Mouse (Mus musculus): ENCODE results near the gene Kl.

Gene Kl

DNA sequence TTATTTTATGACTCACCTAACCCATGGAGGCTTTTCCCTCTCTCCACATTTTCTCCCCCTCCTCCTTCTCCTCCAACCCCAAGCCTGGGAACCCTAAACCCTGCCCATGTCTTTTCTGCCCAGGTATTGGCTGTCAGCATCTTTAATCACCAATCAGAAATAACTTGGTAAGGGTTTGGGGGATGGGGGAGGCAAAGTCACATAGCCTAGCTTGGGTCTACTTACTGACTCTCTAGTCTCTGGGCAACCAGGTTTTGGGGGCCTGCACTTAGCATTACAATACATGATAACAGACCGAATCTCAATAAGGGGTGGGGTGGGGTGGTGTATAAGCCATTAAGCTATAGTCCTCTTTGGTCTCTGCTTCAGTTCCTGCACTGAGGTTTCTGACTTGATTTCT, 10.3 kb downstream of the Kl start:
- in situ Hi-C loops (cut with MseI, MboI), result no loop called here

DNA sequence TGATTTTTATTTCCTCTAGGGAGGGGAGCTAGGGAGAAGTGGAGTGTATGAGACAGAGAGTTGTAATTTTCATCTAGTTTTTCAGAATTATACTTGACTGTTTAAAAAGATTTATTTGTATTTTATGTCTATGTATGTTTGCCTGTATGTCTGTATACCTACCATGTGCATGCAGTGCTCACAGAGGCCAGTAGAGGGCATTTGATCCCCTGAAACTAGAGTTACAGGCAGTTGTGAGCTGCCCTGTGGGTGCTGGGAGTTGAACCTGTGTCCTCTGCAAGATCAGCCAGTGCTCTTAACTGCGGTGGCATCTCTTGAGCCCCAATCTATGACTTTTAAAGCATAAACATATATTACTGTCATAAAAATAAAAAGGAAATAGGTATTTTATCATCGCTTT, 15.5 kb downstream of the Kl start:
- in situ Hi-C loops (cut with MseI, MboI), result no loop called here

GRCm38 (mm10) chr5:150970551-150970950, 18.1 kb downstream of the Kl start:
- in situ Hi-C loops (cut with MseI, MboI), result no loop called here

GRCm38 (mm10) chr5:150971126-150971525, 18.7 kb downstream of the Kl start:
- in situ Hi-C loops (cut with MseI, MboI), result no loop called here

GRCm38 (mm10) chr5:150974226-150974625, 21.8 kb downstream of the Kl start:
- in situ Hi-C loops (cut with MseI, MboI), result no loop called here

DNA sequence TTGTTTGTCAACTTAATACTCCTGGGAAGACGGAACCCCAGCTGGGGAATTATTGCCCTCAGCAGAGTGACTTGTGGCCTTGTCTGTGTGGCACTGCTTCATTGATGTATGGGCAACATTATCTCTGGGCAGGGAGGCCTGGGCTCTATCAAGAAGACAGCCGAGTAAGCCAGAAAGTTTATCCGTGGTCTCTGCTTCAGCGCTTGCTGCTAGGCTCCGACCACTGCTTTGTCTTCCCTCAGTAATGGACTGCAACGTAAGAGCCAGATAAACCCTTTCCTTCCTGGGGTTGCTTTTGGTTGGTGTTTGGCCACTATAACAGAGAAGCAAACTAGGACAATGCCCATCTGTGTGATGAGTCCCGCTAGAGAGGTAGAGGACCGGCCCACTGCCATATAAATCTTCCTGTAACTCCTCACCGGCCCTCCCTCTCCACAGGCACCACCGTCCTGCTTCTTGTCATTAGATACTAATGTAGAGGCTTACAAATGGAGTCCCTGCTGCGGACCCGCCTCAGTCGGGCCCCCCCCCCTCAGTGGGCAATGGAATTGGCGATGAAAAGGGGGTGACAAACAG, 25.1 kb downstream of the Kl start:
- in situ Hi-C loops (cut with MseI, MboI), result no loop called here

DNA sequence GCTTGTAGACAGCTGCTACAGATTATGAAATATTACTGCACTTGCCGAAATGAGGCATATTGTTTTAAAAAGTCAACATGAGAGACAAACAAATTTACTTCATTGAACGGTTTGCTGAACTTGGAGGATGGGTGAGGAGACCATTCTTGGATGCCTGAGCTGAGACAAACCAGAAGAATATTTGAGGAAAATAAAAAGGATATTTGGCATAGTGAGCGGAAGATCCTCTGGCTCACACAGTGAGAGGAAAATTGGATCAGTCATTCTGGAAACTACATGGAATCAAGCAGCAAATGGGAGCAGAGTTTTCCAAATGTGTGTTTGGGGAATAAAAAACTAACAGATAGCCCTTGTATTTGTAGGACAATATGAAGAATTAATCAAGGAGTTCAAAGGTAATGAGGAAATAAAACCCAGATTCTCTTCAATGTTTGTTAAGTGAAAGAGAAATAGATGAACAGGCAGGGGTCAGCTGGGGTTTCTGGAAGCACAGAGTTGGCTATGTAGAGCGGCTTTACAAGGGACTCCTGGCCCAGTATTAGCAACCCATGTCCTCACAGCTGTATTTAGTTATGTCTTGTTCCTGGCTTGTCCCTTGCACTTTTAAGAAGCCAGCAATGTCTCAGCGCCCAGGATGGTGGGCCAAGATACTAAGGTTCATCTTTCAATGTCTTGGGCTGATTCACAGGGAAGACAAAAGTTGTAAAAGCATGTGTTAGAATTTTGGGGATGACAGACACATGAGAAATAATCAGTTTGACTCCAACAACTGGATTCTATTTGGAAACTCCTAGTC, 27.1 kb downstream of the Kl start:
- in situ Hi-C loops (cut with MseI, MboI), result no loop called here

- in situ Hi-C loops (cut with MseI, MboI), result no loop called here
These were observed 29.7 kb downstream of the Kl start for GRCm38 (mm10) chr5:150982082-150982481.

GRCm38 (mm10) chr5:150994096-150994495, 41.7 kb downstream of the Kl start:
- in situ Hi-C loops (cut with MseI, MboI), result no loop called here

DNA sequence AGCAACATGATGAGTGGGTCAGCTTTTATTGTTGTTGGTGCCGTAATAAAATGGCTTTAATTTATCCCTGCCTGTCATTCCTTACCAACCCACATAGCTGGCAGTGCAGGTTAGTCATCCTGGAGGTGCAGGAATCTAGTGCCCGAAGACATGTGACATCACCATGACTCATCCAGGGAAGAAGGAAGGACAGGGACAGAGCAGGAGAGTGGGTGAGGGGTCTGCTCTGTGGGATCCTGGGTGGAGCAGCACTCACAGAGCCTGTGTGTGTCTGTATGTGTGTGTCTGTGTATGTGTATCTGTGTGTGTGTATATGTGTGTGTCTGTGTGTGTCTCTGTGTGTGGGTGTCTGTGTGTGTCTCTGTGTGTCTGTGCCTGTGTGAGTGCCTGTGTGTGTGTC, 44.2 kb downstream of the Kl start:
- in situ Hi-C loops (cut with MseI, MboI), result no loop called here

- in situ Hi-C loops (cut with MseI, MboI), result no loop called here
These were observed 48.7 kb downstream of the Kl start for GRCm38 (mm10) chr5:151001111-151001510.

- in situ Hi-C loops (cut with MseI, MboI), result no loop called here
These were observed 49.6 kb downstream of the Kl start for GRCm38 (mm10) chr5:151002051-151002450.

DNA sequence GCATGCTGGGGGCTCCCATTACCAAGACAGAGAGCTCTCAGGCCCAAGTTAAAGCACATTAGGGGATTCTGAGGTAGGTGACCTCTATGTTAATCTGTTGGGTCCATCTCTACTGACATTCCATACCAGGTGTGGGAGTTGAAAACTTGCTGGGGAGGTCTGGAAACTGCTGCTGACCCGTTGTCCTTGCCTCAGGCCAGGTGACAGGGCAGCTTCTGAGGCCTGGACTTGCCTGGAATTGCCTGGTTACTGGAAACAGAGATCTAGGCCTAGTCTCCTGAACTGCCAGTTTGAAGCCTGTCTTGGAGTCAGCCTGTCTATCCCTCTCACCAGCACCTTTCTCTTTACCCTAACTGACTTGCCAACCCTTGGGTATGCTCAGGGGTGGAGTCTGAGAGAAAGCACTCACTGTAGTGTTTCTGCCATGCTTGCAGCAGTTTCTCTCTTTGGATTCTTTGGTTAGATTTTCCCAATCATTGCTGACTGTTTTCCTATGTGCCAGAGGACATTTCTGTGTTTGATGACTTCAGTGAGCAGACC, 51.9 kb downstream of the Kl start:
- in situ Hi-C loops (cut with MseI, MboI), result no loop called here

DNA sequence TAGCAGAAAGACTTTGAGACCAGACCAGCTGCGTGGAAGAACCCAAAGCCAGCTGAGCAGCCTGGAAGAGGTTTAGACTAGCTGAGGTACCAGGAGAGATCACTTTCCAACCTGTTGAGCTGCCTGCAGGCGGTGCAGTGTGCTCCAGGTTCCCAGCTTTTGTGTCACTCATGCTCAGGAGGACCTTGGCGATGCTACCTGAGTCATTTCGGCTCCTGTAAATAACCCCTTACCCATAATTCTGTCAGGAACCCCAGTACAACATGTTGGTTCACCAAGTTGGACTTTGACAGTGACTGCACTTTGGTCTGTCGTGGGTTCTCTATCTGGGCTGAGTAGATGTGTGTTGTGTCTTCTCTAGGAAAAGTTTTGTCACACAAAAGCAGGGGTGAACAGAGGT, 66.0 kb downstream of the Kl start:
- in situ Hi-C loops (cut with MseI, MboI), result no loop called here

GRCm38 (mm10) chr5:151018959-151019358, 66.6 kb downstream of the Kl start:
- in situ Hi-C loops (cut with MseI, MboI), result no loop called here

DNA sequence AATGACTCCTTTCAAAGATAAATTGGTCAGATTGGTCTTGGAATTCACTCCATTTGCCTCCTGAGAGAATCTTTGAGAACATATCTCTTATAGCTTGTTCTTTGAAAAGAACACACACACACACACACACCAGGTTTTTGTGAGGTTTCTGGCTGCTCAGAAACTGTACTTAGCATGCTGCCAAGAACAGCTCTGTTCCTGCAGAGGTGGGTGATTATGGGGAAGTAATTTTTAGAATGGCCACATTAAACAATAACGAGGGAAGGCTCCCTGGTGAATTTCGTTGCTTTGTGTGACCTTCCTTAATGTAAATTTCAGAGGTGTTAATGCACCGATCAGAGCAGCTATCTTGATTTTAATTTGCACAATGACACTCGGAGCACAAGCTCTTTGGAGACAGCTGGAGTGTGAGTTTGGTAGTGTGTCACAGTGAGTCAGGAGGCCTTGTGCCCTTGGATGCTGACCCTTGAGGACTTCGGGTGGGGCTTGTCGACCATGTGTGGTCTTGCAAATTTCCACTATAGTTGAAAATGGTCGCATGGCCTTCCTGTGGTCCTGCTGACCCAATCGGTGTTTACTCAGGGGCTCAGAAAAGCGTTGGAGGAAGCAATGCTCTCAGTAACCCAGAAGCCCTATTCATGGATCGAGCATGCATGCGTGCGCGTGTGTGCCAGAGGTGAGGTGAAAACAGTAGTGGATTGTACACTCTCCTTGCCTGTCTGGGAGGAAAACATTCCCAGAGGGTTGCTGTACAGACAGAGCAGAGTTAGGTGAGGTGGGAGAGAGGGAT, 67.8 kb downstream of the Kl start:
- in situ Hi-C loops (cut with MseI, MboI), result no loop called here

GRCm38 (mm10) chr5:151020831-151021230, 68.4 kb downstream of the Kl start:
- in situ Hi-C loops (cut with MseI, MboI), result no loop called here

DNA sequence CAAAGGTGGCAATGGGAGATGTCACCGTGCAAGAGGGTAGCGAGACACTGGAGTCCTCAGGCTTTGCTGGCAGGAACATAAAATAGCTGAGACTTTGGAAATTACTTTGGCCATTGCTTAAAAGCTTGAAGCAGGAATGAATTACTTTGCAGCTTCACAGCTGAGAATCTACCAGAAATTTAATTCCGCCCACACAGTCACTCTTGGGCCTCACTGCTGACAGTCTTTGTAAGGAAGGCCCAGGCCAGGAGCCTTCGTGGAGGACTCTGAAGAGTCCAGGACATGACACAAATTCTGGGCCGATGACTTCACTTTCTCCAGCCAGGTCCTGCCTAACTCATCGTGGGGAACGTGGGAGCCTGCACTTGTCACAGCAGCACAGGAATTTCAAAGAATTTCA, 69.6 kb downstream of the Kl start:
- in situ Hi-C loops (cut with MseI, MboI), result no loop called here

DNA sequence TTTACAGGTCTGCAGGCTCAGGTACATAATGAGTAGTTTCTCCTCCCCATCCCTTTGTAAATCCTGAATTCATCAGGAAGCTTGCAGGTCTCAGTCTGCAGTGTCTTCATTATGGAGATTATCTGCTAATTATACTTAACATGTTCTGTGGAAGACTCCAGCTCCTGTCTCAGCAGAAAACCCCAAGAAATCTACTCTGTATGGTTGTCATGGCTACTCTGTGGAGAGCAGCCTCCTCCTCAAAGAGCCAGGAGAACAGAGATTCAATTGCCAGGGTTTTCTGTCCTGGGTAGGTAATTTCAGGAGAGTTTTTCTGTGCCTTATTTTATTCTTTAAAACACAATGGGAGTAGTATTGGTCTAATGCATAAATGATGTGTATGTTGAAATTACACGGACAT, 70.5 kb downstream of the Kl start:
- in situ Hi-C loops (cut with MseI, MboI), result no loop called here

GRCm38 (mm10) chr5:151023461-151023860, 71.1 kb downstream of the Kl start:
- in situ Hi-C loops (cut with MseI, MboI), result no loop called here

DNA sequence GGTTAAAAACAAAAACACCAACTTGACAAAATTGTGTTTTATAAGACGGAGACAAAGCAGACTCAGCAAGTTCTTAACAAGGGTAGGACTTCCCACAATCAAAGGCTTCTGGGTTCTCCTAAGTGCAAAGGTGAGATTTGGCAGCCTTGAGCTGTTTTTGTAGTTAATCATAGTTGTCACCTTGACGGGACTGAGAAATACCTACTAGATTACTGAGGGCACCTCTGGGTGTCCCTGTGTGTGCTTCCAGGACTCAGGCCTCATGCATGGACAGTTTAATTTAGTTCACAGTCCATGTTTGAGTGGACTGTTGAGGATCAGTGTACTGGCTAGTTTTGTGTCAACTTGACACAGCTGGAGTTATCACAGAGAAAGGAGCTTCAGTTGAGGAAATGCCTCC, 72.1 kb downstream of the Kl start:
- in situ Hi-C loops (cut with MseI, MboI), result no loop called here

DNA sequence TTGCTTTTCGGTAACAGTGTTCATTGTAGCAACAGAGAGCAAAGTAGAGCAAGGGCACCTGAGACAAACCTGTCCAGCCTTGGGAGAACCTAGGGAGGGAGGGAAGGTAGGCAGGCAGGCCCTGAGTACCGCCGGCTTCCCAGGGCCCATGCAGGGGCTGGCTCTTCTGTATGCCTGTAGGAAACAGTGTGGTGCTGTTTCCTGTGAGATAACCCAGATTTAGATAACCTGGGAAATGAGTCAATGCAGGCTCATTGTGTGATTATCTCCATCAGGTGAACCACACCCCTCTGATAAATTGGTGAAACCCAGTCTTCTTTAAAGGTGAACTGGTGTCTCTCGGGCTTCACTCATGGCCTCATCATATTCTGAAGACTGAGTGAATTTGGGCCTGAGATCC, 73.7 kb downstream of the Kl start:
- in situ Hi-C loops (cut with MseI, MboI), result no loop called here

DNA sequence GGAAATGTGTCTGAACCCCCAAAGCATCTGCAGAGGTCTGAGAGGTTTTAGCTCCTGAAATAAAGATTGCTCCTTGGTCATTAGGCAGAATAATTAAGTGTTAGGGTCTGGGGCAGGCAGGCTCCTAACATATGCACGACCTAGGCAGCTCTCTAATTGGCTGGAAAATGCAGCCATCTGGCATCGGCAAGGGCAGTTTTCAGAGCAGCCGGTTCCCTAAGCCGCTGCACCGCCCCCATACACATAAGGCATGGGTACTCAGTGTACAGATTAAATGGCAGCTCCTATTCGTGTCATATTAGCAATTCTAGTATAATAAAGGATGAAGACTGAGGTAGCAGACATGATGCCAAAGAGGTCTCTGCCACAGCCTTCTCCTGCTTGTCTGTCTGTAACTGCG, 74.8 kb downstream of the Kl start:
- in situ Hi-C loops (cut with MseI, MboI), result no loop called here
